Mouse (Mus musculus) ovary, adult 18-20 months (tissue): ENCODE results near the gene P3h2.

Source experiments
- DNase-seq: peaks from one replicate; pipeline ENCODE4 v3.0.0; 2022; ENCODE audit warnings: low spot score, mixed read lengths

The P3h2 gene

DNA sequence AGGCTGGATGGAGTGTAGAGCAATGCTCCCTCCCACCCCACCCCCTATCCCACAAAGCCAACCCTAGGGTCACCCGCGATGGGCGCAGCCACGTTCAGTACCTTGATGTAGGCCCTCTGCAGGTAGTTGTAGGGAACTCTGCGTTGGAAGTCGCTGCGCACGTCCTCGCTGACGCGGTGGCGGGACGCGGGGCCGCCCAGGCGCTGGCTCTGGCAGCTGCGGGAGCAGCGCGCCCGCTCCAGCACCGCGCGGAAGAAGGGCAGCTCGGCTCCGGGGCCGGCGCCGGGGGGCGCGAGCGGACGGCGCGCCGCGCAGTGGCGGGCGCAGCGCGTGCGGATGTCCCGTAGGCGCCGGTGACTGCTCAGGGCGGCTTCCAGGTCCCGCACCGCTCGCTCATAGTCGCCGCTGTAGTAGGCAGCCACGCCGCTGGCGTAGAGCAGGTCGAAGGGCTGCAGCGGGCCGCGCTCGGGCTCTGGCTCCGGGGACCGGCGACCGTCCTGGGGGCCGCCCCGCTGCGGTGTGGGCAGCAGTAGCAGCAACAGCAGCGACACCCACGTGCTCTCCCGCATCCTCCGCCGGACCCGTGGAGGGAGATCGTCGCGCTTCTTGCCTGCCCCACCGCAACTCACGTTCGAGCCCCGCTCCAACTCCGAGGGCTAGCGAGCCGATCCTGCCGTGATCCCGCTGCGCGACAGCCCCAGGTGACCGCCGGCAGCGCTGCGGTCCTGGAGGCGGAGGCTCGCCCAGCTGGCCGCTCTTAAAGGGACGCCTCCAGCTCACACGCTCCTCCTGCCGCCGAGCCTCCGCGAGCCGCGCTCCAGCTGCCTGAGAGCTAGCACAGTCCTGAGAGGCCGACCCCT, at the start of gene P3h2:
Gene P3h2 (minus strand): TSS at position 670 of the 860 bp plus-strand sequence.
- DNase-seq, result peak; percentile 46

DNA sequence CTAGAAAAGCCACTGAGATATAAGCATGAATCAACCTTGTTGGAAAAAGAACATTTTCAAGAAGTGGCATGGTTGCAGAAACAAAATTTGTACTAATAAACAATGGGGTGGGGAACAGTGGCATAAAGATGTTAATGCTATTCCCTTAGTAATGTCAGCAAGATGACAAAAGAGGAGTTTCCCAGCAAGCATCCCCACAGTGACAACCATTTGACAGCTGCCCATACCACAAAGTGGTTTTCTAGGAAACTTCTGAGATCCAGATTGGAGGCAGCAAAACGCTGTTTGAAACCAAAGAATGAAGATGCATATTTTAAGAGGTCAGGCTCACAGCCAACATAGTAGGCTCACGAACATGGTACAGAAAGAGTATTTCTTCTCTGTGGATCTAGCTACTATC, 46.7 kb upstream of the P3h2 start:
- DNase-seq, result no peak

- no peak for DNase-seq
Observed at GRCm38 (mm10) chr16:26150943-26151342, 45.4 kb upstream of the P3h2 start.

GRCm38 (mm10) chr16:26146853-26147252, 41.3 kb upstream of the P3h2 start:
- no peak for DNase-seq

- DNase-seq, result no peak
Observed at GRCm38 (mm10) chr16:26131126-26131525, 25.5 kb upstream of the P3h2 start.

DNA sequence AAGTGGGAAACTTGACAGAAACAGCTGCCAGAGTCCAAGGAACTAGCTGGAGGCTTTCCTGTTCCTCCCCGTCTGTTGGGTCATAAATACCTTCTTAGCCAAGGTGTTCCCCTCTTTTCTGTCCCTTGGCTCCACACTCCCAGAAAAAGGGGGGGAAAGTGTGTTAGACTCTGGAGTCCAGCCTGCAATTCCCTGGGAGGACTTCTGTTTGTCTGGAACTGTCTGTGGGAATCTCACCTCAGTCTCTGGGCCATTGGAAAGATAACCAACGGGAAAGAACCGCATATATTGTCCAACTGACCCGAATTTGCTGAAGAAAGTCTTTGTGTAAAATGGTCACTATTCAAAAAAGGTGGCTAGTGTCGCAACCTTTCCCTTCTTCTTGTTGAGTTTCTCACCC, 1.0 kb upstream of the P3h2 start:
- DNase-seq, result no peak

DNA sequence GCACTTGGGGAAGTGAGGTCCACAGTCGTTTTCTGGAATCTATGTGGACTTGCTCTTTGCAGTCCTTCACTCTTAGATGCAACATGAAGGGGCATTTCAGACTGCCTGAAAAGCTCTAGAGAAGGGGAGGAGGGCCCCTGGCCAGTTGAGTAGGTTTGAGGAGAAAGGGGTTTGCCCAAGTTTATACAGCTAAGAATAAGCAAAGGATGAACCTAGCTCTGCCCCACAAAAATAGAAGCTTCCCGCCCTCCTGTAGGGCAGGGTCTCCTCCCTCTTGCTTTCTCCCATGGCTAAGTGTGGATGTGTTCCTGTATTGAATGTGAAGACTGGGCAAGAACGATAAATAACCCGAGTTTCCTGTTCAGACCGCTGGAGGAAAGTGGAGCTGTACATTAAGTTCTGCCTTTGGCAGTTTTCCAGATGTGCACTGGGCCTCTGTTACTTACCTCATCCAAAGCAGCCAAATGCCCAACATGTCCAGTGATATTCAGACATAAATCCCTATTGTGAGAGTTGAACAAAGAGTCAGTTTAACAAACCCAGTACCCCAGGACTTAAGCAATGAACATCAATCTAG, 545 bp upstream of the P3h2 start:
- DNase-seq, result no peak

GRCm38 (mm10) chr16:26104274-26104673, 1.3 kb downstream of the P3h2 start:
- no peak for DNase-seq

GRCm38 (mm10) chr16:26102856-26103255, 2.7 kb downstream of the P3h2 start:
- DNase-seq, result no peak

- no peak for DNase-seq
Observed at GRCm38 (mm10) chr16:26100167-26100566, 5.4 kb downstream of the P3h2 start.

DNA sequence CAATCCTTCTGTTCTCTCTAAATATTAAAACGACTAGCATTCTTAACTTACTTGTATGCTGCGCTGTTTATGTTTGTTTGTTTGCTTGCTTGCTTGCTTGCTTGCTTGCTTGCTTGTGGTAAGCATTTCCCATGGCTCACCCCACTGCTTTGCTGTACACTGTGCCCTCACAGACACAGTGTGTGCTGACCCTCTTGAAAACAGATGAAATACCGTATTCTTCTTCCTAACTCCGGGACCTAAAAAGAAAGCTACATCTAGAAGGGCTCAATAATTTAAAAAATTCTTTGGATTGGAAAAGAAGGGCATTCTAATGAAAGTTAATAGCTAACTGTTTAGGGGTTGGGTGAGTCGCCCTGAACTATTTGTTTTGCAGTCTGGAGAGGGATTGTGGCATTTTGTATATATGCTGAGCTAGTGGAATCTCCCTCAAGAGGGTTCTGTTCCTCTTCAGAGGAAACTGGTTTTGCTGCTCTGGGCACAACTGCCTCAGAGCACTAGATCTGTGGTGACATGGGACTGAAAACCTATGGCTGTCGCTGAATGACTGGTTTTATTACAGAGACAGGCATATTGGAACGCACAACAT, 9.8 kb downstream of the P3h2 start:
- no peak for DNase-seq

- DNase-seq, result no peak
Observed at GRCm38 (mm10) chr16:26093888-26094287, 11.7 kb downstream of the P3h2 start.

- DNase-seq, result no peak
Observed at GRCm38 (mm10) chr16:26088976-26089375, 16.6 kb downstream of the P3h2 start.

- no peak for DNase-seq
Observed at GRCm38 (mm10) chr16:26088240-26088639, 17.3 kb downstream of the P3h2 start.

- DNase-seq, result no peak
Observed at GRCm38 (mm10) chr16:26086955-26087354, 18.6 kb downstream of the P3h2 start.

DNA sequence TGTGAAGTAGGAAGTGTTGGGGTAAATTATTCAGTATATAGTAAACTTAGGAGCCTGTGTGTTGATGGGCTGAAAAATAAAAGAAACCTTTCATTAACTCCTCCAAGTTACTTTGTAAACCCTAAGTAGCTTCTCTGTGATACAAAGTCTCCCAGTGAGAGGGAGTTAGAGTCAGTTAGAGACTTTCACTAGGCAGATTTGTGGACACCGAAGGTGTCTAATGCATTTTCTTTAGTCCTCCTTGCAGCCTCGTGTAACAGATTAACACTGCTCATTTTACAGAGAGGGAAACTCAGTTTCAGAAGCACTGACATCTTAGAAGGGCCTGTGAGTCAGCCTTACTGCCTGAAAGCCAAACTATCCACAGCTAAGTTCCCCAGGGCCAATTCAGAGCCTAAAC, 20.4 kb downstream of the P3h2 start:
- no peak for DNase-seq

- DNase-seq, result peak; percentile 76
Observed at GRCm38 (mm10) chr16:26082831-26083230, 22.8 kb downstream of the P3h2 start.

DNA sequence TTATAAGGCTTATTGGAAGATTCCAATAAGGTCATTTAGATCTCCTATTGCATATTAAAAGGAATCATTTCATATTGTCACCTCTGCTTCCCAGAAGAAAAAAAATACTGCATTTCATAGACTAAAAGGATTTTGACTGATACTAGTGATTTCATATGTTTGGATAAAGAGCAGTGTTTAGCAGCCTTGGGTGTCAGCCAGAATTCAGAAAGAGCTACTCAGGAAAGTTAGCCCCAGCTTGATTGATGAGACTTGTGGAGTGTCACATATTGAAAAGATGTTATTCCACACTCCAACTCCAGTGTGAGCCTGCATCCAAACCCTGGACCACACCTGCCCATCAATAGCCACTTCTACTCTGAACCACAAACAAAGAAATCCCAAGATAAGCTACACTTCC, 23.2 kb downstream of the P3h2 start:
- no peak for DNase-seq

DNA sequence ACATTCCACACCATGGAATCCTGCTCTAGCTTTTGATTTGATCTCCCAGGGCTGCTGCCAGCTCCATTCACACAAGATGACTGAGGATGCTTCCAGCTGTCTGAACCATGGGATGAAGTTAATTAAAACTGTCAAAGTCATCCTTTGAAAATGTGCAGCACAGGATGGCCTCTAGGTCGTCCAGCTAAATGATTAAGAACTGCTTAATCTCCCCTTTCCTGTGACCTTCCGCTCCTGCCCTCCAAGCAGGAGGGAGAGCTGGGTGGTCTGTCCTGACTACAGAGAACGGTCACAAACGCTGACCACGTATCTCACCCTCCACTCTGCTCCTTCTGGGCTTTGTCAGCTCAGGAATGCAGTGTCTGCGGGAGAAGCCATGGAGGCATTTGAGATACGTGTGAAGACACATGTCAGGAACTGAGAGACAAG, 26.6 kb downstream of the P3h2 start:
- no peak for DNase-seq

DNA sequence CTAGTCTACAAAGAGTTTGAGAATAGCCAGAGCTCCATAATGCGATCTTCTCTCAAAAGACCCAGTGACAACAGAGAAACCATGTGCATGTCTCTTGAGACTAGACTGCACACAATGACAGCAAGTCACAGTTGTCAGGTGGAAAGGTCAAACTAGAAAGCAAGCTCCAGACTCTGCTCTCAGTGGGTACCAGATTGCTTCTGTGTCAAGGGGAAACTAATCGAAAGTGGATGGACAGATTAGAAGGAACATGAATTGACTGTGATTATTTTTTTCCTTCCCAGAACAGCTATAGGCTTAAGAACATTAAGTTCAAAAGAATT, 27.5 kb downstream of the P3h2 start:
- DNase-seq, result no peak

- no peak for DNase-seq
Observed at GRCm38 (mm10) chr16:26077246-26078099, 28.1 kb downstream of the P3h2 start.

DNA sequence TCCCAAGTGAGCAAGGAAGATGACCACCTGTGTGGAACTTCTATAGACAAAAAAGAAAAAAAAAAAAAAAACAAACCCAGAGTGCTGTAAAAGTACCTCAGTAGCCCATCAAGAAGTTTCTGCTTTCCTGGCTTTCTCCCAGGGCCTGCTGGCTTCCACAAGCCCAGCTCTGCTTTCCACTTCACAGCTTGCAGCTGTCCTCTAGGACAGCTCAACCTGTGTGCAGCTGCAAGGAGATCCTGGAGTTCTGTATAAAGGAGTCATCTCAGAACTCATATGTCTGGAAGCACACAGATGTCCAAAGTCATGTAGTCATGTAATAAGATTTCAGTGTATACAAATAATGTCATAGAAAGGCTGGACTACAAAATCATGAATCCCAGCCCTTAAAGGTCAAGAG, 30.5 kb downstream of the P3h2 start:
- no peak for DNase-seq

GRCm38 (mm10) chr16:26070376-26070775, 35.2 kb downstream of the P3h2 start:
- DNase-seq, result no peak
